Mouse (Mus musculus) liver (tissue): ENCODE measurements around the gene Fstl1.

ENCODE experiments used
- DNase-seq: peaks from one replicate; pipeline ENCODE4 v3.0.0-alpha.2; 2020; ENCODE audit warnings: mixed read lengths

Gene Fstl1

GRCm38 (mm10) chr16:37824778-37825505 is 48.3 kb downstream of the Fstl1 start:
- DNase-seq: no peak

GRCm38 (mm10) chr16:37826286-37826685 is 49.6 kb downstream of the Fstl1 start:
- DNase-seq: no peak

GRCm38 (mm10) chr16:37831041-37831440 is 54.4 kb downstream of the Fstl1 start:
- no peak for DNase-seq

- no peak for DNase-seq
Measured at GRCm38 (mm10) chr16:37837571-37837970, 60.9 kb downstream of the Fstl1 start.

- DNase-seq: no peak
Measured at GRCm38 (mm10) chr16:37842439-37842838, 65.8 kb downstream of the Fstl1 start.

- DNase-seq: no peak
Measured at GRCm38 (mm10) chr16:37843740-37844139, 67.1 kb downstream of the Fstl1 start.

GRCm38 (mm10) chr16:37845202-37845925 is 68.7 kb downstream of the Fstl1 start:
- DNase-seq: no peak

- no peak for DNase-seq
Measured at GRCm38 (mm10) chr16:37847081-37847480, 70.4 kb downstream of the Fstl1 start.

GRCm38 (mm10) chr16:37851366-37851765 is 74.7 kb downstream of the Fstl1 start:
- DNase-seq: no peak

- no peak for DNase-seq
Measured at GRCm38 (mm10) chr16:37853279-37853678, 76.6 kb downstream of the Fstl1 start.

- no peak for DNase-seq
Measured at GRCm38 (mm10) chr16:37854054-37854453, 77.4 kb downstream of the Fstl1 start.

- DNase-seq: no peak
Measured at GRCm38 (mm10) chr16:37854593-37854992, 77.9 kb downstream of the Fstl1 start.

GRCm38 (mm10) chr16:37855583-37855982 is 78.9 kb downstream of the Fstl1 start:
- no peak for DNase-seq

- no peak for DNase-seq
Measured at GRCm38 (mm10) chr16:37856327-37856726, 79.7 kb downstream of the Fstl1 start.

GRCm38 (mm10) chr16:37857495-37857894 is 80.8 kb downstream of the Fstl1 start:
- DNase-seq: no peak

- no peak for DNase-seq
Measured at GRCm38 (mm10) chr16:37860213-37860612, 83.5 kb downstream of the Fstl1 start.

- no peak for DNase-seq
Measured at GRCm38 (mm10) chr16:37861029-37861428, 84.4 kb downstream of the Fstl1 start, which contains the start of gene Gm36028. Gm36028 (minus strand) TSS chr16:37861146.

- no peak for DNase-seq
Measured at GRCm38 (mm10) chr16:37863876-37864275, 87.2 kb downstream of the Fstl1 start.

GRCm38 (mm10) chr16:37865841-37866240 is 89.2 kb downstream of the Fstl1 start:
- DNase-seq: no peak

GRCm38 (mm10) chr16:37867791-37868505 is 91.3 kb downstream of the Fstl1 start, which contains the start of gene Lrrc58:
Lrrc58 (plus strand) TSS chr16:37868389.
- peak; percentile 75 for DNase-seq

- peak; percentile 54 for DNase-seq
Measured at GRCm38 (mm10) chr16:37868506-37869469, 92.1 kb downstream of the Fstl1 start.
